Mouse (Mus musculus): ENCODE measurements around the gene Adprhl1.

Gene Adprhl1

DNA sequence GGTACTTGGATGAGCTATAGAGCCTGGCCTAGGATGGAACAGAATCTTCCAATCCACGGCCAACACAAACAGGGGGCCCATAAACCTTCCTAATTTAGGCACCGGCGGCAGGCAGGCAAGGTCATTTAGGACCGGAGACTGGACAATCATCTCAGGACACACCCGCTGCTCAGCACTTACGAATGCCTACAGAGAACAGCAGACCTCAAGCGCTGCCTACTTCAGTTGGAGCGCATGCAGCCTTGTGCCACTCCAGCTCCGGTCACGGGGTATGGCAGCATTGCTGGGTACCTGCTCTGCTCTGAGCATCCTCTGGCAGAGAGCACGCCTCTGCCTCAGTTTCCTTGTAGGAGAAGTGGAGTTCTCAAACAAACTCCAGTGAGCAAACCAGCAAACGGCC lies 24.2 kb downstream of the Adprhl1 start:
- no peak for DNase-seq (ENCODE audit: low spot score)

- no peak for DNase-seq (ENCODE audit: low spot score)
Measured at GRCm38 (mm10) chr8:13228923-13229610, 24.9 kb downstream of the Adprhl1 start.

DNA sequence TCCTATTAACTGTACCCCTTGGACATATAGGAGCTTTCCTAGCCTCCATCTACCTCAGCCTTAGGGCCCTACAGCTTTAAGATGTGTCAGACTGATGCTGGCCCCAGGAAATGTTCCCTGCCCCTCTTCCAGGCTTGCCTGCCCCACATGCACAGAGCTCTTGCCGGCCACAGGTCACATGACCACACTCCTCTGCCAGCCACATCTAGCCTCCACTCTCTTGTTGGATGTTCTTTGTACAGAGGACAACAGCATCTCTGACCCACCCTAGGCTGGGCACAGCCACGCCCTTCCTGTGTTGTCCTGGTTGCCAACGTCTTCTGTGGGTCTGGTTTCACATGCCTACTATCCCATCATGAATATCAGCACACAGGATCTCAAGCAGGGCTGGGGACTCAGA lies 26.8 kb downstream of the Adprhl1 start:
- DNase-seq (ENCODE audit: low spot score) = no peak

- no peak for DNase-seq (ENCODE audit: low spot score)
Measured at GRCm38 (mm10) chr8:13226288-13226687, 27.7 kb downstream of the Adprhl1 start.

DNA sequence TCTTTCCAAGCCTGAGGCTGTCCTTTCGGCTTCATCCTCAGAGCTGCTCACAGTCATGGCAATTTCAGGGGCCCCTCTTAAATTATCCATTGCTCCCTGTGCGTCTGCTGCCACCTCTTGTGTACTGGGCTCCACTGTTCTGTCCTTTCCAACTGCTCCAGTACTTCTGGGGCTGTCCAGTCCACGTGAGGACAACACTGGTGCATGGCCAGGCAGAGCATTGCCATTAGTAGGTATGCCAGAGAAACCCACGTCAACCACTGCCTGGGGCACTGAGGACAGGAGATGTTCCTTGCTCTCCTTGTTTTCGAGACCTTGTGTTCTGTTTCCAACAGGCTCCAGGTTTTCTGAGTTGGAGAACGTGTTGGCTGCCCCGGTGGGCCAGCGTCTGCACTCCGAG lies 29.5 kb downstream of the Adprhl1 start:
- DNase-seq (ENCODE audit: low spot score) = no peak

- no peak for DNase-seq (ENCODE audit: low spot score)
Measured at GRCm38 (mm10) chr8:13218441-13218840, 35.5 kb downstream of the Adprhl1 start.

DNA sequence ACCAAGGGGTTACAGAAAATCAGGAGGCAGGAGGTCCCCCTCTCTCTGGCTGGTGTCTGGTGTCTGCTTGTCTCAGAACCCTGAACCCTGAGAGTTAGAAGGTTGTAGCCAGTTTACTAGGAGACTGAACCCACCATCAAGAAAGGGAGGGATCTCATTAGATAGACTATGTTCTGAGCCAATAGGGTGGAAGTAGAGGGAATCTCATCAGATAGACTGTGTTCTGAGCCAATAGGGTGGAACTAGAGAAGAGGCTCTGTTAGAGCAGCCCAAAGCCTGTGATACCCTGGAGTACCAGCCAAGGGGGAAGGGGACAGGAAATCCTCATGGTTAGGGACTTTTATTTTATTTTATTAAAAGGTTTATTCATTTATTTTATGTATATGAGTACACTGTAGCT lies 36.0 kb downstream of the Adprhl1 start:
- DNase-seq (ENCODE audit: low spot score) = no peak

DNA sequence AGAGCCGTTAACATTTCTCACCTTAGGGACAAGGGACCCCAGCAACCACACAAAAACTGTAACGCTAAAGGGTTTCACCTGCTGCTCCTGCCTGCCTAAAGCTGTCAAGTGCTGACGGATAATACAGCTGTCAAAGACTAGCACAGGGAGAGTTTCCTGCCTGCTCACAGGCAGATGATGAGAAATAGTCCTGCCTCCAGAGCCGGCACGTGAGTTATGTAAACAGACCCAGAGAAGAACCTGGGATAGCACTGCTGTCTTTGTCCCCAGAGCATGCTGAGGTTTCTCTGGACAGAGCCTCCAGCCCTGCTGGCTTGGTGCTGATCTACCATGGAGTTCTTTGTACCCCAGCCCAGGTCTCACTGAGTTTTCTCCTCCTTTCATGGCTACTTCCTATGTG lies 36.9 kb downstream of the Adprhl1 start:
- DNase-seq (ENCODE audit: low spot score) = no peak

- DNase-seq (ENCODE audit: low spot score) = no peak
Measured at GRCm38 (mm10) chr8:13216386-13216785, 37.6 kb downstream of the Adprhl1 start.

GRCm38 (mm10) chr8:13213479-13214268 lies 40.3 kb downstream of the Adprhl1 start:
- DNase-seq (ENCODE audit: low spot score) = peak; percentile 66

DNA sequence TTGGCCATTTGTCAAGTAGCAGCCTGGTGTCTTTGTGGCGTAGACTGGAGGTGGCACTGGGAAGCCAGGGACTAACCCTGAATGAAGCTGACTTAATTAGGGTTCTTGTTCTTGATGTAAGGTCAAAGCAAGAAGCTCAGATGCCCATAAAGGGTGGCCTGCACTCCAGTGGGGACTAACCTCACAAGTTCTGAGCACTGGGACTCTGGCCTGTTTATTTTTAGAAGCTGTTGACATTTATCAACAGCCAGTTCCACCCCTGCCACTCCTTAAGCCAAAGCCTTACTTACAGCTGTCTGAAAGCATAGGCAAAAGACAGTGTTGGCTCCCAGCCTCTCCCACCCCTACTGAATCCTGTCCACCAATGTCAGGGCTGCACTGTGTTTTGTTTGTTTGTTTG lies 44.2 kb downstream of the Adprhl1 start:
- DNase-seq (ENCODE audit: low spot score) = no peak

GRCm38 (mm10) chr8:13208627-13209355 lies 45.2 kb downstream of the Adprhl1 start:
- no peak for DNase-seq (ENCODE audit: low spot score)

DNA sequence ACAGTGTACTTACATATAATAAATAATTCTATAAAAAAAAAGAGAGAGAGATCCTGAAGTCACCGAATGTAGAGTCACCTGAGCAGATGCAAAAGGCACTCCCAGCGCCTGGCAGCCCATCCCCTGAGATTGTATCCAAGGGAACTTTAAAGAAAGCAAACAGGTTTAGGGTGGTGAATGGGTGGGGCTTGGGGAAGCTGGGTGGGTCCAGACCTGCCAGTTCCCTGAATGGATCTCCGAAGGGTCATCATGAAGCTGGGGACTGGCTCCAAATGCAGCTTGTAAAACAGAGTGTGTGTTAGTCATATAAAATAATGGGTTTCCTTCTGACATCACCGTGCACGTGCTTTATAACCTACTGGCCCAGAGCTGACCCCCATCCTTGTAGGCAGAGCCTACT lies 47.7 kb downstream of the Adprhl1 start:
- DNase-seq (ENCODE audit: low spot score) = no peak

DNA sequence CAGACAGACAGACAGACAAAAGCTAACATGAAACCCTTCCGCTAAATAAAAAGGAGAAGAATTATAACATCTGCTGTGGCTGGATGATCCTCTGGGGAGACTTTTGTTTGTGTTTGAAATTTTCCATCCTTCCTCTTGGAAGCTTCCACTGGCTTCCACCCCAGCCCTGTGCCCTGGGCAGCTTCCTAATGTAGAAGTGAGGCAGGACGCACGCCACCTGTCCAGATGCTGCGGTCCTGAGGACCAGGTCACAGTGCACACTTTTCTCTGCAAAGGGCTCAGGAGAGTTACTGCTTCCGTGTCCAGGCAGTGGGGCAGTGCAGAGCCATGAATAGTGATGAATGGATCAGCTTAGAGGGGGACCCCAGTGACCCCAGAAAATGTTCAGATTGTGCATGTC lies 48.7 kb downstream of the Adprhl1 start:
- no peak for DNase-seq (ENCODE audit: low spot score)

DNA sequence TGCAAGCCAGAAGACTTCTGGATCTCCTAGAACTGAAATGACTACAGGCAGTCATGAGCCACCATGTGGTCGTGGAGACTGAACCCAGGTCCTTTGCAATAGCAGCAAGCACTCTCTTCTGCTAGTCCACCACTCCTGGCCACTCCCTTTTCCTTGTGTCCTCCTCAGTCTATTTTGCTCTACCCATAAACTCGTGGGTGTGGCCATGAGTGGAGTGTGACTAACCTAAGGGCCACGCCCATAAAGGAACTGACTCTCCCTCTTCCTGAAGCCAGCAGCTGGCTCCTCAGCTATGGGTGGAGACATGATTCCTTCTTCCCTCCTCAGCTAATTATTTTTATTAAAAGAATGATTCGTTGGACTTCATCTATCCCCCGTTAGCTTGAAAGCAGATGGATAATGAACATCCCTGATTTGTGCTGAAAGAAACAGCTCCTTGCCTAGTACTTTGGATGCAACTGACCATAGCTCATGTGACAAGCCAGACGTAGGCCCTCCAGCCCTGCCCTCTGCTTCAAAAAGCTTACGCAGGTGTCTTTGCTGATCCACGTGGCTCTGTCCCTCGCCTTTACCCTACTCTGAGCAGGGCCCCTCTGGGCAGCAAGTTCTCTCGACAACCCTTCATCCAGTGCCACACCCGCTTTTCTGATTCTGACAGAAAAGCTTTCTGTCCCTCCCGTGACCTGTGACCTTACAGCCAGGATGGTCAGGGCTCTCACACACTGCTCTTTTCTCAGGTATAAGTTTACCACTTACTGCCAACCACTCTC lies 49.4 kb downstream of the Adprhl1 start:
- no peak for DNase-seq (ENCODE audit: low spot score)

DNA sequence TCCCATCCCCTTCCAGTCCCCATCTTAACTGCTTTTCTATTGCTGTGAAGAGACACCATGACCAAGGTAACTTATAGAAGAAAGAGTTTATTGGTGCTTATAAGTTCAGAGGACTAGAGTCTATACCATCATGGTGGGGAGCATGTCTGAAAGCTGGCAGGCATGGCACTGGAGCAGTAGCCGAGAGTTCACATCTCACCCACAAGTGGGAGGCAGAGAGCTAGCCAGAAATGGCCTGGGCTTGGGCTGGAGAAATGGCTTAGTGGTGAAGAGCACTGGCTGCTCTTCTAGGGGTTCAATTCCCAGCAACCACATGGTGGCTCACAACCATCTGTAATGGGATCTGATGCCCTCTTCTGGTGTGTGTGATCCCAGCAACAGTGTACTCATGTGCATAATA lies 50.5 kb downstream of the Adprhl1 start:
- no peak for DNase-seq (ENCODE audit: low spot score)

DNA sequence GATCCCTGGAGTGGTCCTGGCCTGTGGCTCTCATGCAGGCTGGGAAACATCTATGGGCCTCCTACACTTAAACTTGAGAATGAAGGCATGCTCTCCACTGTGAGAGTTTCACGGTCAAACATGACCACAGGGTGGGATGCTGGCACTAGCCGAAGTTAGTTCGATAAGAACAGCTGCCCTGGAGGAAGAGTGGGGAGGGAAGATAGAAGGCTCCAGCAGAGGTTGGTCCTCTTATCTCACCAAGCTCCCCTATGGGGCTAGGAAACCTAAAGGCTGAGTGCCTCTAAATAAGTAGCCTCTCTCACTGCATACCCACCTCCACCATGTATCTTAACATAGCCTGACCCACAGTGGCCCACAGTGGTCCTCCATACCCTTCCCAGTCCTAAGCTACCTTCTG lies 51.2 kb downstream of the Adprhl1 start:
- DNase-seq (ENCODE audit: low spot score) = no peak

DNA sequence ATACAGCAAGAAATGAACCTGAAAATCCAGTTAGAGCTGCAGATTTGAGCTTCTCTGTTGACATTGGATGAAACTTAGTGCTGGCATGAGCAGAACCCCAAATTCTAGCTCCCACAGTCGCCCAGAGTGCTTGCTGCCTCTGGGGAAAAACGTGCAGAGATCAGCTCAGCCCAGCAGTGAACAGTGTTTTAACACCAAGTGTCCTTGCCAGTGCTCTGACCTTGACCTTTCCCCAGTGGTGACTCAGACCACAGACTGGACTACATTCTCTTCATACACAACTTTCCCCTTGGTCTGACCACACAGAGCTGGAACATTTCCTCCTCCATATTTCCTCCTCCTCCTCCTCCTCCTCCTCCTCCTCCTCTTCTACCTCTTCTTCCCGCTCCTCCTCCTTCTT lies 51.9 kb downstream of the Adprhl1 start:
- DNase-seq (ENCODE audit: low spot score) = no peak

DNA sequence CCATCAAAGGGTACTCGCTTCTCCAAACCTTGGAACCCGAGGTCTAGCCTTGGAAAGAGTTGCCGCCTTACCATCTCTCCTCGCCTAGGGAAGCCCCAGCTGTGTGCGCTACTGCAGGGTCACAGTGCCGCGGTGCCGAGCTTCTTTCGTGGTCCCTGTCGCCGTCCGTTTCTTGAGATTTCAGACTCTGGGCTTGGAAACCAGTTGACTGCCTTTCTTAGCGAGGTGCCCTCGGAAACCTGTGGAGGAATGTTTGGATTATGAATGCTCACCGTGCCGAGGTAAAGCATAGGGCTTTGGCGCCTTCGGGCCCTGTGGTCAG lies 53.0 kb downstream of the Adprhl1 start:
- no peak for DNase-seq (ENCODE audit: low spot score)

- DNase-seq (ENCODE audit: low spot score) = no peak
Measured at GRCm38 (mm10) chr8:13200301-13201012, 53.5 kb downstream of the Adprhl1 start, which contains the start of gene Grtp1. Grtp1 (minus strand) TSS chr8:13200620.

GRCm38 (mm10) chr8:13199385-13200061 lies 54.4 kb downstream of the Adprhl1 start:
- DNase-seq (ENCODE audit: low spot score) = no peak
